Mouse (Mus musculus): ENCODE data around the gene Rps6ka6.

Rps6ka6 gene

GRCm38 (mm10) chrX:111537859-111538258, at the start of gene Rps6ka6:
Gene Rps6ka6, minus strand, starts transcription at chrX:111537959.
- ATAC-seq (ENCODE audit: insufficient number of reproducible peaks, low FRiP score, low TSS enrichment), result no peak

- ATAC-seq (ENCODE audit: insufficient number of reproducible peaks, low FRiP score, low TSS enrichment), result no peak
Observed at GRCm38 (mm10) chrX:111577044-111577443, 39.3 kb upstream of the Rps6ka6 start.

GRCm38 (mm10) chrX:111518206-111518605, 19.6 kb downstream of the Rps6ka6 start:
- ATAC-seq (ENCODE audit: insufficient number of reproducible peaks, low FRiP score, low TSS enrichment), result no peak

- ATAC-seq (ENCODE audit: insufficient number of reproducible peaks, low FRiP score, low TSS enrichment), result no peak
Observed at GRCm38 (mm10) chrX:111463565-111464093, 74.1 kb downstream of the Rps6ka6 start.

GRCm38 (mm10) chrX:111462833-111463564, 74.8 kb downstream of the Rps6ka6 start:
- ATAC-seq (ENCODE audit: insufficient number of reproducible peaks, low FRiP score, low TSS enrichment), result peak; percentile 92

GRCm38 (mm10) chrX:111462495-111462832, 75.3 kb downstream of the Rps6ka6 start:
- no peak; the same call in 1 of the 2 replicates for ATAC-seq (ENCODE audit: insufficient number of reproducible peaks, low FRiP score, low TSS enrichment)

GRCm38 (mm10) chrX:111462092-111462491, 75.7 kb downstream of the Rps6ka6 start:
- ATAC-seq (ENCODE audit: insufficient number of reproducible peaks, low FRiP score, low TSS enrichment), result no peak

GRCm38 (mm10) chrX:111460166-111460565, 77.6 kb downstream of the Rps6ka6 start:
- no peak for ATAC-seq (ENCODE audit: insufficient number of reproducible peaks, low FRiP score, low TSS enrichment)

- no peak for ATAC-seq (ENCODE audit: insufficient number of reproducible peaks, low FRiP score, low TSS enrichment)
Observed at GRCm38 (mm10) chrX:111436571-111436970, 101.2 kb downstream of the Rps6ka6 start.

- ATAC-seq (ENCODE audit: insufficient number of reproducible peaks, low FRiP score, low TSS enrichment), result no peak
Observed at GRCm38 (mm10) chrX:111414775-111415174, 123.0 kb downstream of the Rps6ka6 start.

- no peak for ATAC-seq (ENCODE audit: insufficient number of reproducible peaks, low FRiP score, low TSS enrichment)
Observed at GRCm38 (mm10) chrX:111404816-111405215, 132.9 kb downstream of the Rps6ka6 start.

- no peak for ATAC-seq (ENCODE audit: insufficient number of reproducible peaks, low FRiP score, low TSS enrichment)
Observed at GRCm38 (mm10) chrX:111377020-111377419, 160.7 kb downstream of the Rps6ka6 start.

- ATAC-seq (ENCODE audit: insufficient number of reproducible peaks, low FRiP score, low TSS enrichment), result no peak
Observed at GRCm38 (mm10) chrX:111374177-111374576, 163.6 kb downstream of the Rps6ka6 start.
